In the genomic region with DNA sequence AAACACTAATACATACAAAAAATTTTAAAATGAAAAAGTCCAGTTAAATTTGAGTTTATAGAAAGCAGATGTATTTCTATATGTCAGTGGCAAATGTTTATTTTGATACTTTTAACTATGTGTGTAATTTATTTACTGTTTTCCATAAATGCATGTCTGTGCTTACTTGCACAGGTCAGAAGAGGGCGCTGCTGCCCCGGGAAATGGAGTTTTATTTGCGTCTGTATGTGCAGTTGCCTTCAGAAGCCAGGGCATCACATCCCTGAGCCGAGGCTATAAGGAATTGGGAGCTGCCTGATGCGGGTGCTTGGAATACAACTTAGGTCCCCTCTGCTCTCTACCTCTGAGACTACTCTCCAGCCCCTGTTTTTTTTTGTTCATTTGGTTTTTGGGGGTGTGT, we compare ENCODE assay signal across 8 mouse cellular contexts. TPM values are rescaled to one million over a fixed set of nuclear protein-coding genes. Genes with fewer than 3 reads are reported as not detected.
DNase-seq lines count a peak whose midpoint lies in the region; ATAC-seq and TF ChIP-seq lines count a peak whose summit lies in the region.

No protein-coding gene starts in this region.

- H3K9ac ChIP-seq in limb, embryonic 14.5 days (ENCODE audit: low read depth, low read length, severe bottlenecking): no peak overlapping the region
- H3K9ac ChIP-seq in neural tube, embryonic 13.5 days: no peak overlapping the region

- no peak for TF ChIP-seq POLR2A in limb, embryonic 14.5 days (IDR thresholded peaks at IDR 0.05; ENCODE audit: borderline replicate concordance, extremely low read depth, insufficient read depth, insufficient read length)

- H3K9me3 ChIP-seq in limb, embryonic 14.5 days (ENCODE audit: control insufficient read depth, low read length): no peaks in the 10 kb centered on the region
- no peaks in the 10 kb centered on the region for H3K9me3 ChIP-seq in neural tube, embryonic 13.5 days

- H3K4me2 ChIP-seq in limb, embryonic 14.5 days (replicated peaks; ENCODE audit: low read depth, low read length, severe bottlenecking): no peak overlapping the region
- H3K4me2 ChIP-seq in neural tube, embryonic 13.5 days: no peak overlapping the region

- H3K4me1 ChIP-seq in limb, embryonic 14.5 days (ENCODE audit: control insufficient read depth, insufficient read depth, low read length): no peaks in the 10 kb centered on the region
- H3K4me1 ChIP-seq in neural tube, embryonic 13.5 days (replicated peaks): peaks cover 41% of the 10 kb centered on the region

- peaks cover 24% of the 10 kb centered on the region for H3K27me3 ChIP-seq in limb, embryonic 14.5 days (ENCODE audit: control insufficient read depth, insufficient read depth, low read length)
- H3K27me3 ChIP-seq in neural tube, embryonic 13.5 days: peaks cover 11% of the 10 kb centered on the region

- H3K36me3 ChIP-seq in limb, embryonic 14.5 days (ENCODE audit: control insufficient read depth, insufficient read depth, low read length): no peaks in the 10 kb centered on the region
- H3K36me3 ChIP-seq in neural tube, embryonic 13.5 days: peaks cover 1% of the 10 kb centered on the region; the same call in 1 of the 2 replicates

- WGBS in limb, embryonic 14.5 days: 6% methylated on average over 5 of the region's 5 CpGs
- WGBS in neural tube, embryonic 13.5 days: 6% methylated on average over 5 of the region's 5 CpGs

- H3K27ac ChIP-seq in limb, embryonic 14.5 days (replicated peaks; ENCODE audit: low read depth, low read length): no peak overlapping the region
- H3K27ac ChIP-seq in neural tube, embryonic 13.5 days (replicated peaks): 0 out of 2 replicates have a peak overlapping the region, but pooled peaks have one; percentile 86

- no peak overlapping the region for H3K4me3 ChIP-seq in limb, embryonic 14.5 days (replicated peaks; ENCODE audit: low read length)
- no peak overlapping the region for H3K4me3 ChIP-seq in neural tube, embryonic 13.5 days

- peak; percentile 60 for DNase-seq in layer of hippocampus, adult 11-12 months (ENCODE audit: low spot score)
- DNase-seq in layer of hippocampus, adult 9-10 months (ENCODE audit: low spot score): no peak
- DNase-seq in Muller cell, postnatal 12 days (ENCODE audit: inconsistent ontology term): peak; percentile 66
- DNase-seq in cerebellum, adult 9-11 months: peak; percentile 80
- peak; percentile 54 for DNase-seq in limb, embryonic 14.5 days (ENCODE audit: low spot score)
- no peak for DNase-seq in urinary bladder, postnatal 10 days (ENCODE audit: low spot score)

- ATAC-seq in hematopoietic stem cell, adult 5-6 weeks (replicated peaks in 1 of 2; ENCODE audit: insufficient read depth in 1 of 2, low FRiP score in 2 of 2, low TSS enrichment in 1 of 2, low read depth in 1 of 2, poor library complexity in 2 of 2, severe bottlenecking in 2 of 2): peak; percentile 42 to 63; a peak in 2 of 4 replicates
- no peak for ATAC-seq in limb, embryonic 14.5 days (ENCODE audit: low FRiP score, low read depth)
- no peak for ATAC-seq in neural tube, embryonic 13.5 days (ENCODE audit: low read depth)

RNA-seq across cellular contexts. Expression of a gene that starts 3.6 kb away (rescaled TPM):
- total RNA-seq in hematopoietic stem cell, adult 5-6 weeks (2017): not detected in 2 replicates
- 0.46 and 0.65 TPM in 2 replicates for polyA plus RNA-seq in limb, embryonic 14.5 days (2012; rRNA removed)
- polyA plus RNA-seq in limb, embryonic 14.5 days (2014; fragmentation: Nextera tagmentation; extraction: Ambion mirVana): 0.69 and 0.77 TPM in 2 replicates
- polyA plus RNA-seq in neural tube, embryonic 13.5 days (2015; fragmentation: Nextera tagmentation; extraction: Ambion mirVana): 95.9 and 99.9 TPM in 2 replicates

RNA-seq across cellular contexts. Expression of a gene that starts 14.5 kb away (rescaled TPM):
- total RNA-seq in hematopoietic stem cell, adult 5-6 weeks (2017): not detected in 2 replicates
- 0.80 and 13.6 TPM in 2 replicates for polyA plus RNA-seq in limb, embryonic 14.5 days (2012; rRNA removed)
- polyA plus RNA-seq in limb, embryonic 14.5 days (2014; fragmentation: Nextera tagmentation; extraction: Ambion mirVana): 0.33 TPM in 1 of 2 replicates, not detected in the other
- not detected in 2 replicates for polyA plus RNA-seq in neural tube, embryonic 13.5 days (2015; fragmentation: Nextera tagmentation; extraction: Ambion mirVana)

RNA-seq across cellular contexts. Expression of a gene that starts 23.5 kb away (rescaled TPM):
- total RNA-seq in hematopoietic stem cell, adult 5-6 weeks (2017): 5.7 and 7.6 TPM in 2 replicates
- 30.3 TPM in 2 replicates for polyA plus RNA-seq in limb, embryonic 14.5 days (2012; rRNA removed)
- 28.3 and 28.8 TPM in 2 replicates for polyA plus RNA-seq in limb, embryonic 14.5 days (2014; fragmentation: Nextera tagmentation; extraction: Ambion mirVana)
- 24.8 and 33.0 TPM in 2 replicates for polyA plus RNA-seq in neural tube, embryonic 13.5 days (2015; fragmentation: Nextera tagmentation; extraction: Ambion mirVana)

RNA-seq across cellular contexts. Expression of a gene that starts 29.8 kb away (rescaled TPM):
- not detected in 2 replicates for total RNA-seq in hematopoietic stem cell, adult 5-6 weeks (2017)
- not detected in 2 replicates for polyA plus RNA-seq in limb, embryonic 14.5 days (2012; rRNA removed)
- polyA plus RNA-seq in limb, embryonic 14.5 days (2014; fragmentation: Nextera tagmentation; extraction: Ambion mirVana): not detected in 2 replicates
- polyA plus RNA-seq in neural tube, embryonic 13.5 days (2015; fragmentation: Nextera tagmentation; extraction: Ambion mirVana): 18.1 and 23.3 TPM in 2 replicates

RNA-seq across cellular contexts. Expression of a gene that starts 36.9 kb away (rescaled TPM):
- total RNA-seq in hematopoietic stem cell, adult 5-6 weeks (2017): 11.2 and 14.3 TPM in 2 replicates
- polyA plus RNA-seq in limb, embryonic 14.5 days (2012; rRNA removed): 12.6 and 13.5 TPM in 2 replicates
- 17.8 and 19.4 TPM in 2 replicates for polyA plus RNA-seq in limb, embryonic 14.5 days (2014; fragmentation: Nextera tagmentation; extraction: Ambion mirVana)
- polyA plus RNA-seq in neural tube, embryonic 13.5 days (2015; fragmentation: Nextera tagmentation; extraction: Ambion mirVana): 9.7 and 11.4 TPM in 2 replicates

Comparison
In these comparisons a context has a peak if more than half of its experiments do, and no peak if none do; other contexts are left out.
1. DNase-seq: peak in layer of hippocampus, adult 11-12 months (single experiment), Muller cell, postnatal 12 days (single experiment), cerebellum, adult 9-11 months (single experiment) and limb, embryonic 14.5 days (single experiment); none in layer of hippocampus, adult 9-10 months (single experiment) and urinary bladder, postnatal 10 days (single experiment).
2. ATAC-seq: peak in hematopoietic stem cell, adult 5-6 weeks (2 of 2); none in limb, embryonic 14.5 days (single experiment) and neural tube, embryonic 13.5 days (single experiment).
3. RNA of a gene that starts 3.6 kb away (polyA plus RNA-seq): 95.9 to 99.9 TPM in neural tube, embryonic 13.5 days; 0.46 to 0.77 TPM in limb, embryonic 14.5 days; every median in the first group is over 10 times any median in the second.